Mouse (Mus musculus): ENCODE measurements at regions not wholly inside any gene's neighbourhood (a gene's known extent, or its start where the extent isn't known, plus 50 kb on each side); places are given as distances from the start of the nearest gene placed in this dataset.

DNA sequence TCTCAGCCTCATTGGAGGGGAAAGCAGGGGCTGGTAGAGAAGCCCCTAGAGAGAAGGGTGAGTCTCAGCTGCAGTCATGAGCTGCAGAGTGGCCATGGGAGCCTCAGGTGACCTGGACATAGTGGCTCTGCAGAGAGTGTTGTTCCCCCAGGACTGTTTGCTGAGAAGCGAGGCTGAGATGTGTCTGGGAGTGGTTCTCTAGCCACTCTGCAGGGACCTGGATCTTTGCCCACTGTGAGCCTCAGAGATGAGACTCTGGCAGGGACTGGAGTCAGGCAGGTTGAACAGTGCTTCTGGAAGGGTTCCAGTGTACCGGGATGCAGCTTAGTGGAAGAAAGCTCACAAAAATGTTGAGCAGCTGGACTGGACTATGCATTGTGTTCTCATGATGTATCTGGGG lies 222.6 kb upstream of the Shh start:
- no peak for TF ChIP-seq CTCF (conservative IDR thresholded peaks at IDR 0.05)
- no peak overlapping the region for H3K27ac ChIP-seq
- no peak overlapping the region for H3K4me3 ChIP-seq
- no peak for DNase-seq (ENCODE audit: low spot score in 2 of 2)

DNA sequence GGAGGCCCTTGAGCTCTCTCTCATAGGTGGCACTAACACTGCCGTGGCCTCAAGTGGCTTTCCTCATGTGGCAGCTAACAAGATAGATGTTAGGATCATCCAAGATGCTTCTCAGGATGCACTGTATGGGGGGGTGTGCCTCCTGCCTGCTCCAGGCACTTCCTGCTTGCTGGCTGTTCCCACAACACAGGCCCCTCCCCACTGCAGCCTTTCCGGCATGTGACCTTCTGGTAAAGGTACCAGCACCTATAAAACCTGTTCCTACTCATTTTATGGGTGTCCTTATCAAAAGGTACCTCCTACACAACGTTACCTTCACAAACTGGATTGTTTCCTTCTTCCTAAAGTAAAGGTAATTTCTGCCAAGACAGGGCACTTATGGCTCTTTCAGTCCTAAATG lies 222.1 kb upstream of the Shh start:
- TF ChIP-seq CTCF (conservative IDR thresholded peaks at IDR 0.05), result no peak
- H3K4me3 ChIP-seq, result no peak overlapping the region
- no peak overlapping the region for H3K27ac ChIP-seq
- no peak for DNase-seq (ENCODE audit: low spot score in 2 of 2)

DNA sequence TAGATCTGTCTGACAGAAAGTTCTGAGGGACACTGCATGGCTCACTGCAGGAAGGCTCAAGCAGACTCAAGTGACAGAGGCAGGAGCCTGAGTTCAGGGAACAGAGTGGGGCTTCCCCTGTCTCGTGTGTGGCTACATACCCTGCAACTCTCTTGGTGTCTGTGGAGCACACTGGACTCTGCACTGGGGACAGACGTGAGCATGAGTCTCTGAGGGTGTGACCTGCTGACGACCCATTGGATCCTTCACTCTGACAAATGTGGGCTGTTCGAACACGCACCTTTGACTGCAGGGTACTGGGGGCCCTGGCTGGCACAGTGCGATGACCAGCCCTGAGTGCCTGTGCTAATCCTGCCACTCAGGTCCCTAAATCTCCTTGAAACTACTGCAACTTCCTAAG lies 215.8 kb upstream of the Shh start:
- DNase-seq (ENCODE audit: low spot score in 2 of 2), result no peak
- TF ChIP-seq CTCF (conservative IDR thresholded peaks at IDR 0.05), result no peak
- Histone ChIP-seq H3K27ac (no peak overlapping the region), H3K4me3 (no peak overlapping the region)

DNA sequence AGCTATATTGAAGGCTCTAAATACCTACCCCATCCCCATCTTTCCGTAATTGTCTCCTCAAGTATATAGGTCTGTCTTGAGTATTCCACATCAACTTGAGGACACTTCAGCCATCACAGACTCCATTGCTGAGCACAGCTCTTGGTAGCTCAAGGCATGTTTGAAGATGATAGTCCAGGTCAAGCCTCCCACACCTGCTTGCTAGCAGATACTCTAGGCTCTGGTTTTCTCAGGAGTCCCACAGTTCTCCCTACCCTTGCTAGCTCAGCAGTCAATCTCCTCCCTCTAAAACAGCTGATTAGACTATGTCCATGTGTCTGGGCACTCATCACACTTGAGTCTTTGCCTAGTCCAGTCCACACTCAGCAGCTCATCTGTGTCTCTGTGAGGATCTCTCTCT lies 213.3 kb upstream of the Shh start:
- TF ChIP-seq CTCF (conservative IDR thresholded peaks at IDR 0.05), result no peak
- no peak for DNase-seq (ENCODE audit: low spot score in 2 of 2)
- Histone ChIP-seq H3K27ac (no peak overlapping the region), H3K4me3 (no peak overlapping the region)

DNA sequence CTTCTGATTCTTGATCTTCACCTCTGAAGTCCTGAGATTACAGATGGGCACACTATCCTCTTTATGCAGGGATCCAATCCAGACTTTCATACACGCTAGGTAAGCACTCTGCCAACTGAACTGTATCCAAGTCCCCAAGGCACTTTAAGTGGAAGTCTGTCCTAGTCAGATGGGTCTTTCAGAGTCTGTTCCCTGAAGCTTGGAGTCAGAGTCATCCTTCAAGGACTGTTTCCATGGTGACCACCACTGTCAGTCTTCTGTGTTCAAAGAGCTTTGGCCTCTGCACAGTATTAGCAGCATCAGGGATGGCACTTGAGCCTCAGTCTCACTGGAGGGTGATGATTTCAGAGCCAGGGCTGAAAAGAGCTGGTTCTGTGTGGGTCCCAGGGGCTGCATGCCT lies 212.7 kb upstream of the Shh start:
- H3K4me3 ChIP-seq, result no peak overlapping the region
- no peak for TF ChIP-seq CTCF (conservative IDR thresholded peaks at IDR 0.05)
- no peak overlapping the region for H3K27ac ChIP-seq
- peak; percentile 10 to 13 for DNase-seq (ENCODE audit: low spot score in 2 of 2)

DNA sequence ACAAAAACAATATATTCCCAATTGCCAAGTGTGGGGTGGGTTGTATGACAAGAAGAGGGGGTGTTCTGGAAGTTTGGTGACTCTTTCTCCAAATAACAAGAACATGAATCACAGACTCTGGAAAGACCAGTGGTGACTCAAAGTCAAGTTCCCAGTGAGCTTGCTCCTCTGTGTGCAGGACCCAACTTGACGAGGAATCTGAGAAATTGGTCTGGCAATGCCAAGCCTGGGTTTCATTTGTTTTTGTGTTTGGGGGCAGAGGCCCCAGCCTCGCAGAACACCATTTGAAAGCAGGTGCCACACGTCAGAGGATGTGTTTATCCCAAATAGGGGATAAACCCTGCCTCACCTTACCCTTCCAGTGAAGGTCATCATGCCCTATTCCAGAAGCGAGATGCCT lies 163.1 kb upstream of the Shh start:
- Histone ChIP-seq H3K4me3 (no peak overlapping the region), H3K27ac (no peak overlapping the region)
- DNase-seq (ENCODE audit: low spot score in 2 of 2), result no peak
- TF ChIP-seq CTCF (conservative IDR thresholded peaks at IDR 0.05), result no peak

DNA sequence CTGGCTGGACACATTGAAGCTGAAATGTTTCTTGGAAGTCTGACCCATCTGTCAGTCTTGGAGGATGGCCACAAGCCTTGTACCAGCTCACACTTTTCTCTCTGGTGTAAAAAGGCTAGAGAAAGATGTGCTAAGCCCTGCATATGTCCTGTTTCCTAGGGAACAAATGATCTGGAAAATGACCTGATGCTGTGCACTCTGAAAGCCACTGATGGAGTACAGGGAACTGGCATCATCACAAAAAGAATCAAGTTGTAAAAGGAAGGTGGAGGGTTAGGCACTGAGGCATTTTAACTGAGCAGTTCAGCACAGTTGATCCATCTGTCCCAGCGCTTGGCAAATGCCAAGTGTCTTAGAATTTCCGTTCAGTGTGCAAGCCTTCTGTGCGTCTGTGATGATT lies 144.8 kb upstream of the Shh start:
- TF ChIP-seq CTCF (conservative IDR thresholded peaks at IDR 0.05), result no peak
- Histone ChIP-seq H3K27ac (no peak overlapping the region), H3K4me3 (no peak overlapping the region)
- peak in 1 of 2 experiments; percentile 25 for DNase-seq (ENCODE audit: low spot score in 2 of 2)

DNA sequence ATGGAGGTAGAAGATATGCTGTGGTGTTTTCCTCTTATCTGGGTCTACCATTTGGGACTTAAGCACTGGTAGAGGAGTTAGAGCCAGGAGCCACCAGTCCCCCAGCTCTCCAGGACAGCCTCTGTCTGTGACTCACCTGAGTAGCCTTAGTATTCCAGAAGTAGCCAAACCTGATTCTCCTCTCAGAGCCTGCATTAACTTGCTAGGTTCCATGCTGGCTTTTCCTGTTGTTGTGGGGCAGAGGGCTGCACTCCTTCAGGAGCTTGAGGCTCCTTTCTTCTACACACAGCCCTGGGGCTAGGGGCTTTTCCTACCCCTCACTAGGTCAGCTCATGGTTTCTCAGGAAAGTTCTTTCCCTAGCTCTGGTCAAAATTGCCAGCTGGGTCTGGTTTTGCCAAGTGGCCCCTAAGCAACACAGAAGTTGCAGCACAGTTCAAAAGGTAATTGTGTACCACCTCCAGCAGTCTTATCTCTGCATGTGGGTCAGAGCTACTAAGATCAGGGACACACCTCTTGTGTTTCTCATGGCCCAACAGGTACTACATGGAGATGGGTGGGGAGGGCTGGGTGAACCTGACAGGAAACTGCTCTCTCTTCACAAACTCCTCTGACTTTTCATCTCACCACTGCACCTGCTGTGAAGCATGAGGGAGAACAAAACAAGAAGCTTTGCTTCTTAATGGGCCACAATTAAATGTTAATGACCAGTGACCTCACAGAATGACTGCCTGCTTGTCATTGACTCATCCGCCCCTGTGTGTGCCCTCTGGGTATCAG lies 129.7 kb upstream of the Shh start:
- H3K4me3 ChIP-seq, result no peak overlapping the region
- DNase-seq (ENCODE audit: low spot score in 2 of 2), result no peak
- no peak overlapping the region for H3K27ac ChIP-seq
- no peak for TF ChIP-seq CTCF (conservative IDR thresholded peaks at IDR 0.05)

DNA sequence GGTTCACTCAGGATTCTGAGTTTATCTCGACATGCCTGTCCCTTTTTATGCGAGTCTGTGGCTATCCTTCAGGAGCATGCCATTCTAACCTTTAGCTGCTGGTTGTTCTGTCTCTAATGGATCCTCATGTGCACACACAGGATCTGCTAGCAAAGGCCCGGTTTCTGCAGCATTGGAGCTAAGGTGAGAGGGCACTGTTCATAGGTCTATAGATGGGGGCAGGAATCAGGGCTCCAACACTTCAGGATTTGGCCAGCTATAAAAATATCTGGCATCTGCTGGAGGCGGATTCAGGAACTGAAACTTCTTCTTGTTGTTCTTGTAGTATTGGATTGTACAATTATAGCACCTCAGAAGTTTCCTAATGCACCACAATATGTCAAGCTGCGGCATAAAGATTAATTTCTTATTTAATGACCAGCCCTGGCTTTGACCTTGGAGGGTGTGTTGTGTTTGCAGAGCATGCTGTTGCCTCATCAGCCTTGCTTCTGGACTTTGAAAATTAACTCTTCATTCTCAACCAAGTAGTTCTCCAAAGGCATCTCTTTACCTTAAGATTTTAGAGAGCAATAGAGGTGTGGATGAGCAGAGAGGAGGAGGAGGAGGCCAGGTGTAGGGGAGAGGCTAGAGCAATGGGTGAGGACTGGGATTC lies 104.4 kb upstream of the Shh start:
- no peak overlapping the region for H3K4me3 ChIP-seq
- DNase-seq (ENCODE audit: low spot score in 2 of 2), result no peak
- no peak for TF ChIP-seq CTCF (conservative IDR thresholded peaks at IDR 0.05)
- no peak overlapping the region for H3K27ac ChIP-seq

DNA sequence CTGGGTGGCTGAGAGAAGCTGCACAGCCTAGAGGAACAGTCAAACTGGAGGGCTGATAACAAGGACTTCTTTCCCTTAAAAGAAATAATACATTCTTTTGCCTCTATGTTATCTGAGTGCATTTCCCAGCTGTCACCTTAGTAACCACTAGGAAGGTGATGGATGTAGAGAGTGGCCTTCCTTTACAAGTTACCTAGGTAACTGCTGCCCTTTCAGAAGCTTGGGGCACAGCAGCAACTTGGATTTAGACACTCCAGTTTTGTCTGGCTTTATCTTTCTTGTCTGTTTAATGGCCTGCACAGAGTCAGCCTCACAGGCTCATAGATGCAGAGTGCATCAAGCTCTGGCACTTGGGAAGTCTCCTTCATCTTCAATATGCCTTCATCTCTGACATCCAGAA lies 101.4 kb upstream of the Shh start:
- H3K27ac ChIP-seq, result no peak overlapping the region
- no peak for TF ChIP-seq CTCF (conservative IDR thresholded peaks at IDR 0.05)
- no peak for DNase-seq (ENCODE audit: low spot score in 2 of 2)
- no peak overlapping the region for H3K4me3 ChIP-seq

DNA sequence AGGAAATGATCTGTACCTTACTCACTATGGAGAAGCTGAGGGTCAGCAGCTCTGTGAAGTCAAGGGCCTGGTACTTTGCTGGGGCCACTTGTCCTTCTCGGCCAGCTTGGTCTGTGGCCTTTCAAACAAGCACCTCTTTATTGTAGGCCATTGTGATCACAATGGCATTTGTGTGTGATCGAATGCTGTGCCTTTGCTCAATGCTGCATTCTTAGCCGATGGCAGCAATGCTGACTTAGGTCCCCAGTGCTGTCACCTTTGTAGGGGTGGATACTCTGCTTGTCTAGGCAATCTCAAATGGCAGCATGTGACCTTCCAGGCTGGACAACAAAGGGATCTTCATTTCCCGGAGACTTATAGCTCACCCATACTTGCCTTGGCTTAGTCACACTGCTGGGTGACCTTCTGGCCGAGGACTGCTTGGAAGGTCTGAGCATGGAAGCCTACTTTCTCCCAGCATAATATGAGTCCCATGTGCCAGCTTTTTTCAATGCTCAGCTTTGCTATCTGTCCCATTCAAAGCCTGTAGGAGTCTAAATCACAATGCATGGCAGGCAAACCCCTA lies 100.4 kb upstream of the Shh start:
- TF ChIP-seq CTCF (conservative IDR thresholded peaks at IDR 0.05), result no peak
- Histone ChIP-seq H3K27ac (no peak overlapping the region), H3K4me3 (no peak overlapping the region)
- no peak for DNase-seq (ENCODE audit: low spot score in 2 of 2)

DNA sequence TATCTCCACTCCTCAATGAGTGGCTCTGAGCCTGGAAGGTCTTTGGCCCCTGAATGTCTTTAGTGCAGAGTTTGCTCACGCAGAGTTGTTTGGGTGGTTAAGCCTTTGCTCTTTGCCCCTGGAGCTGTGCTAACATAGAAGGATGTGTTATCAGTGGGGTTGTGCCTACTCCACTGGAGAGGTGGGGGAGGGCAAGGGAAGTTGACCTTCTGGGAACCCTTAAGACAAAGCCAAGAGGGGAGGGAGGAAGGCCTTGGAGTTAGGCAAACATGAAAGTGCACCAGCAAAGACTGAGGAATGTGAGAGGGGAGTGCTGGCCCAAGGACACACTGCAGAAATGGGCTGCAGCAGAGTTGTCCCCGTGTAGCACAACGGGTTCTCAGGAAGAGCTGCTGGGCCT lies 96.3 kb upstream of the Shh start:
- H3K27ac ChIP-seq, result no peak overlapping the region
- no peak for TF ChIP-seq CTCF (conservative IDR thresholded peaks at IDR 0.05)
- DNase-seq (ENCODE audit: low spot score in 2 of 2), result no peak
- no peak overlapping the region for H3K4me3 ChIP-seq

DNA sequence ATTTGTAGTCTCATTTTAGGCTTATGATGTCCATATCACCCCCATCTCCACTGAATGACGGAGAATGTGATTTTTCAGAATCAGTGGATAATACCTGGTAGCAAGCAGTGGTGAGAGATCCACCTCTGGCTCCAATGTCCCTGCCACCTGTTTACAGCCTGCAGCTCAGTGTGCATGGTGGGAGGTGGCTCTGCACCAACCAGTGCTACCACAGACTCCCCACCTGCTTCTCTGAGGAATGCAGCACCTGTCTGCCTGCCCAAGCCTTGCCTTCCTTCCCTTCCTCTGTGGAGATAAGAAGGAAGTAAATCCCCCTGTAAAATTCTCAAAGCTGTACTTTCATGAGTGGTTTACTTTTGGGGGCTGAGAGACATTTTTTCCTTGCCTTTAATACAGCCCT lies 95.9 kb upstream of the Shh start:
- Histone ChIP-seq H3K27ac (no peak overlapping the region), H3K4me3 (no peak overlapping the region)
- TF ChIP-seq CTCF (conservative IDR thresholded peaks at IDR 0.05), result no peak
- DNase-seq (ENCODE audit: low spot score in 2 of 2), result no peak

DNA sequence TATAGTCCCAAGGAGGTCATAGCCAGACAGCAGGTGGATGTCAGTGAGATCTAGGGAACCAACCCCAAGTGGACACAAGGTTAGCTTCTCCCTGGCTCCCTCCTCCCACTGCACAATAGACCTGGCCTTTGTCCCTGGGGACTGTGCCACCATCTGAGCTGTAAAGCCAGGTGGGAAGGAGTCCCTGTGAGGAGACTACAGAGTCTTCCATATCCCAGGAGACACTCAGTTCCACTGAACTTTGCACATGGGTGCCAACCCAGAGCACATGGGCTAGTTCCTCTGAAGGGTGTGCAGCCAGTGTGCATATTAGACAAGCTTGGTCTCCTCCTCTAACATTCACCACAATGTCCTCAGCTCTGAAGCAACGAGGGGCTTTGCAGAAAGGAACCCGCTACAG lies 86.5 kb upstream of the Shh start:
- Histone ChIP-seq H3K27ac (no peak overlapping the region), H3K4me3 (no peak overlapping the region)
- DNase-seq (ENCODE audit: low spot score in 2 of 2), result no peak
- no peak for TF ChIP-seq CTCF (conservative IDR thresholded peaks at IDR 0.05)

Data from layer of hippocampus, adult 2 months (tissue).